Mouse (Mus musculus) cerebellum, postnatal 10 days (tissue): ENCODE results near the gene Clhc1.

Experiments
- DNase-seq, 2 experiments: peaks; one replicate each; pipeline ENCODE4 v3.0.0; 2021; ENCODE audit warnings: mixed read lengths in 2 of 2

Gene Clhc1

GRCm38 (mm10) chr11:29563406-29563805 is 15.7 kb downstream of the Clhc1 start:
- DNase-seq = no peak

DNA sequence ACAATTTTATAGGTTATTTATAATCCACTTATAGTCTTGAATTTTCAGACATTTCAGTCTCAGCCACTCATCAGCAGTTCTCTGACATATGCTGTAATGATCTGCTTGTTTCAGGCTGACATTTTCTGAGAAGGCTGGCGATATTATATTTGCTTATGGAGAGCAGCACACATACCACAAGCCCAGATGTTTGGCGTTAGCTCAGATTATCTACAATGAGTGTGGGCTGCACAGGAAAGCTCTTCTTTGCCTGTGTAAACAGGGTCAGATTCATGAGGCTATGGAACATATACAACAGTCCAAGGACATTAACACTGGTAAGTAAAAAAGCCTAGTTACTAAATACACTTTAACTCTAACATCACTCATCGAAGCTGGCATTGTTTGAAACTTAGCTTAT is 23.8 kb downstream of the Clhc1 start:
- no peak for DNase-seq

DNA sequence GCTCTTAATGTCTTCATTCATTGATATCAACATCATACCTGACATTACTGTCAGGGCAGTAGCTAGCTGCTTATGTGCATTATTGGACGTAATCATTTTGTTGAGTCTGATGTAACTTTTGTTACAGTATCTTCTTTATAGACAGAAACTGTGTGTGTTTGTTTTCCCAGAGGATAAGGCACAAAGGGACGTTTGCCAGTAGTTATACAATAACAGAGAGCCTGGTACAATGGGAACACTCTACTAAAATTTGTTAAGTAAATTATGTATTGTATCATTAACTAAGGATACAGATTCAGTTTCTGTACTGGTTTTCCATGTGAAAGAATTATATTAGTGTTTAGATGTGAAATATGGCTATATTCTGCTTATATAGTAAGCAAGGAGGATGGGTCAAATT is 24.9 kb downstream of the Clhc1 start:
- DNase-seq = no peak

DNA sequence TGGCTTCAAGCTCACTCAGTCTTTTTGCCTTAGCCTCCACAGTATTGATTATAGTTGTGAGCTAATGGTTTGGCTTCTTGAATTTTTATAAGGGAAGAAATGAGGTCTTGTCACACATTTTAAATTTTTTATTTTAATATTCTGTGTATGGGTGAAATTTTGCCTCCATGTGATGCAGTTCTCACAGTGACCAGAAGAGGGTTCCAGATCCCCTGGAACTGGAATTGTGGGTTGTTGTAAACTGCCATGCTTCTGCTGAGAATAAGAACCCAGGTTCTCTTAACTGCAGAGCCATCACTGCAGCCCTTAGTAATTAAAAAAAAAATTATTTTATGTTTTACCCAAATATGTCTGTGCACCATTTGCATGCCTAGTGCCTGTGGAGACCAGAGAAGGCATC is 31.9 kb downstream of the Clhc1 start:
- DNase-seq = peak; percentile 6 to 20

GRCm38 (mm10) chr11:29595217-29595616 is 47.5 kb downstream of the Clhc1 start:
- no peak for DNase-seq

- no peak for DNase-seq
Measured at GRCm38 (mm10) chr11:29597159-29597558, 49.4 kb downstream of the Clhc1 start.

DNA sequence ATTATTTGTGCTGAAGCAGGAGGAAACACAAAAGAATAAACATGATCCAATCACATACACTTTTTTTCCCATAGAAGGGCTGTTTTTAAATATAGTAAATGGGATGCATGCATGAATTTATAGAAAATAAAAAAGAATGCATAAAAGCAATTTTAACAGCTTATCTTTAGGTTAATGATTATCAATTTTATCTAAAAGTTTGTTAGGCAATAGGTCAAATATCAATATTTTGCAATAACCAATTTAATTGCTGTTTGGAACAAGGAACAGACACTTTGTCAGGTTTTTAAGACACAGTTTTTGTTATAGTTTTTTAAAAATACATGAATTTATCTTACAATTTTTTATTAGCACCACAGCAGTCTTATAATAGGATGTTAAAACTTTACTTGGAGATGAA is 51.2 kb downstream of the Clhc1 start:
- no peak for DNase-seq

GRCm38 (mm10) chr11:29603581-29603980 is 55.8 kb downstream of the Clhc1 start:
- DNase-seq = no peak

- no peak for DNase-seq
Measured at GRCm38 (mm10) chr11:29607465-29607990, 59.8 kb downstream of the Clhc1 start.

DNA sequence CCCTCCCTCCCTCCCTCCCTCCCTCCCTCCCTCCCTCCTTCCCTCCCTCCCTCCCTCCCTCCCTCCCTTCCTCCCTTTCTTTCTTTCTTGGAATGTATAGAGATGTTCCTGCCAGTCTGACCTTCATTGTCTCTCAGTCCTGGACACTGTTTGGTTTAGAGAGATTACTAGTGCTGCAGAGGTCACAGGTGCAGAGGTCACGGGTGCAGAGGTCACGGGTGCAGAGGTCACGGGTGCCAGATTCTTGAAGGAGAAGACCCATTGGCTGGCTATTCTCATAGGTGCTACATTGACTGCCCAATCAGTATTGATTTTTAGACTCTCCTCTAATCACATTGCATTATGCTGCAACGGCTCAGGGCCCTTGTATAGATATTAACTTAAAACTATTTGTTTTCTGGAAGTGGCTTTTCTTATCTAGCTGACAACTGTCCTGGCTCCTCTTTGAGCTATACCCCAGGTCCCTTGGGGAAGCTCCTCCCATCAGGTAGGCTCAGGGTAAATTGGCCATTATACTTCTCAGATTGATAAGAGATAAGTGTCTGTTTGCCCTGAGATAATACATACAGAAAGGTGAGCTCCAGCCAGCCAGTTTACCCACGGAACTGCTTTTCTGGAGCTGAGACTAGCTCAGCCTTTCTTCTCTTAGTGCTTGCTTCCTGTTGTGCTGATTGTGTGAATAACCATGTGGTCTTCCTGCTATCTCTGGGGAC is 62.2 kb downstream of the Clhc1 start:
- no peak for DNase-seq

DNA sequence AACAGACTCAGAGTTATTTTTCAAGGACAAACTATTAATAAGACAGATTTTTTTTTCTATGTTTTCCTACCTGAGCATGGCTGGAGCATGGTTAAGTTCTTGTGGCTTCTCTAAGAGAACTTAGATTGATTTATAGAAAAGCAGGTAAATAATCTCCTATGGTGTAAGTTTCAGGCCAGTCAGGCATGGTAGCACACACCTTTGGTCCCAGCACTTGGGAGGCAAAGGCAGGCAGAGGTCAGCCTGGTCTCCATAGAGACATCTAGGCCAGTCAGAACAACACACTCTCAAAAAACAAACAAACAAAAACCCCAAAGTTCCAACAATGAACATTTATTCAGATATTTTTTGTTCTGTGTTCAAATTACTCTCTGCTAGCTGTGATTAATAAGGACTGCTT is 64.3 kb downstream of the Clhc1 start:
- DNase-seq = no peak

DNA sequence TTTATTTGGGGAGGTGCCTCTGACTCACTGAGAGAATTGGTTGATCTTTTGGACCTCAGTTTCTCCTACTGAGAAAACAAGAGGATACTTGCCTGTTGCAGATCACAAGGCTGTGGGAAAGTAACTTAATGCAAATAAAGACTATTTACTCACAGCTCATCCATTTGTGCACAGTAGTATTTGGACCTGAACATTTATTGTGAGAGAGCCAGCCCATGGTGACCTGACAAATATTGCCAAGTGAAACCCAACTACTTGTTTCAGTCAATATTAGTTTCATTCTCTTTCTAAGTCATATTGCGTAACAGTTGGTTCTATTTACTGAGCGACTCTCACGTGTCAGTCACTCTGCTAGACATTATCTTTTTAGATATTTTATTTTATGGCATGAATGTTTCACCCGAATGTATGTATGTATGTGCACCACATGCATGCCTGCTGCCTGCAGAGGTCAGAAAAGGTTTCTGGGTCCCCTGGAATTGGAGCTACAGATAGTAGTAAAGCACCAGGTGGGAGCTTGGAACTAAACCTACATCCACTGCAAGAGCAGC is 65.5 kb downstream of the Clhc1 start:
- DNase-seq = no peak

- DNase-seq = no peak
Measured at GRCm38 (mm10) chr11:29614217-29614924, 66.6 kb downstream of the Clhc1 start.

GRCm38 (mm10) chr11:29622030-29622790 is 74.5 kb downstream of the Clhc1 start:
- DNase-seq = peak in 1 of 2 experiments; percentile 20

DNA sequence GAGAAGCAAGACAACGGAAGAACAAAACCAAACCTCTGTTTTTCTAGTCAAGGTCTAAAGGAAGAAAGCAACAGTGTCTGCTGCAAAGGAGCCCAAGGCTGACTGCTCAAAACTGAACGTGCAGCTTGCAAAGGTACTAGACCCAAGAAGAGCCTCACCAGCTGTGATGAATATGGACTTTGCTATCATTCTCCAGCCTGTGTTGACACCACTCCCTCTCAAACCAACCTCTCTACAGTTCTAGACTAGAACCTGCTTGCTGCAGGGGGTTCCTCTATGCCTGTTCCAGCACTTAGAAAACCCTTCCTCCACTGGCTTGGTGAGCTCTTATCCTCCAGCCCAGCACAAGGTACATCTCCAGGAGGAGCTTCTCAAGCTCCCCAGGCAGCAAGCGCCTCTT is 75.6 kb downstream of the Clhc1 start:
- no peak for DNase-seq

DNA sequence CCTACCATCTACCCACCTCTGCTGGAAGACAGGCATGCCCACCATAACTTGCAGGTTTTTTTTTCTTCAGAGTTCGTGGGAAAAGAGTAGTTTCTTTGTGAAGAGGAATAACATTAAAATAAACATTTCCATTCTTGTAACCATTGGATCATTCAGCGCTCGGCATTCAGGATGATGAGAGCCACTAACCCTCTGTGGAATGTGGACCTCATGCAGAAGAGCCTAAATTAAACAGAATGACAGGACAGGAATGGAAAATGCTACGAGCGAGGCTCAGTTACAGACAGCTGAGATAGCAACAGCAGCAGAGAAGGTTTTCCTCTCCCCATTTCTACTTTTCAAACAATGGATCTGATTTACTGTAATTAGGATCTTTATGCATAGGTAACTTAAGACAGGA is 78.8 kb downstream of the Clhc1 start:
- no peak for DNase-seq

DNA sequence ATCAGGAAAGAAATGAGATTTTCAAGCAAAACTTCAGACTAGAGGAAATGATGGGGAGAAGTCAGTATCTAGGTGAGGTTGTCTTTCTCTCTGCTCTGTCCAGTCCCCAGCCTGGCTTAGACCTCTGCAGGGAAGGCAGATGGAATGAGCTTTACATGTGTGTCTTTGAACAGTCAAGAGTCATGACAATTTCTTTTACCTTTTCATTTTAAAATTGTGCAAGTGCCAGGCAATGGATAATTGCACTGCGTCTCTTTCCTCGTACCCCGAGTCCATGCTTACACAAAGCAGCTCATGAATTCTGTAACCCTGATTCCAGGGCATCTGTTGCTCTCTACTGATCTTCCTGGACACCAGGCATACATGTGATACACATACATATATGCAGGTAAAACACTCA is 80.0 kb downstream of the Clhc1 start:
- no peak for DNase-seq
